Mouse (Mus musculus): ENCODE measurements around the gene Lpgat1.

Lpgat1 gene

DNA sequence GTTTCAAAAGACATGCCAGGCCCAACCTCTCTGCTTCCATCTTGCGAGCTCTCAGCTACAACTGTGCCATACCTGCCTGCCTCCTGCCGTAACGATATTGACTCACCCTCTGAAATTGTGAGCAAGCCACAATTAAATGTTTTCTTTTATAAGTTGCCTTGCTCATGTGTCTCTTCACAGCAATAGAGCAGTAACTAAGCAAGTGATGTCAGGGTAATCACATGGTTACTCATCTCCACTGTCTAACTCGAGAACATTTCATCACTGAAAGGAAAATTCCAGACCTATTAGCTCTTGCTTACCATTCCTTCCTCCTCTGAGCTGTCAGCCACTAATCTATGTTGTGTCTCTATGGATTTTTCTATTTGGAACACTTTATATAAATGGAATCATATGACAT lies 15.0 kb downstream of the Lpgat1 start:
- no peak for DNase-seq (ENCODE audit: low read depth in 1 of 2, low spot score in 2 of 2)

DNA sequence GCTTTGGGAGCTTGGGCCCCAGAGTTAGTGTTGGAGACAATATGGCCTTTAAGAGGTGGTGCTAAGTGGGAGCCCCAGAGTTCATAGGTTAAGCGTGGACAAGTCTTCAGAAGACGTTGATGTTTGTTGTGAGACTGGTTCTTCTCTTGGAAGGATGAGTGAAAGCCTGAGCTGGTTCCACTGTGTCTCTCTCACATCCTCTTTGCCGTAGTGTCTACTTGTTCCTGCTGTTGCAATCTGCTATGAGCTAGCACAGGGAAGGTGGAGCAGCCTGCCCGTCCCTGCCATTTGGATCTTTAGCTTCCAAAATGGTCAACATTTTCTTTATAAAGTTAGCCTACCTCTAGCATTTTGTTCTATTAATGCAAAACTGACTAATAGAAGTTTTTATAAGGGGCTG lies 16.2 kb downstream of the Lpgat1 start:
- no peak for DNase-seq (ENCODE audit: low read depth in 1 of 2, low spot score in 2 of 2)

DNA sequence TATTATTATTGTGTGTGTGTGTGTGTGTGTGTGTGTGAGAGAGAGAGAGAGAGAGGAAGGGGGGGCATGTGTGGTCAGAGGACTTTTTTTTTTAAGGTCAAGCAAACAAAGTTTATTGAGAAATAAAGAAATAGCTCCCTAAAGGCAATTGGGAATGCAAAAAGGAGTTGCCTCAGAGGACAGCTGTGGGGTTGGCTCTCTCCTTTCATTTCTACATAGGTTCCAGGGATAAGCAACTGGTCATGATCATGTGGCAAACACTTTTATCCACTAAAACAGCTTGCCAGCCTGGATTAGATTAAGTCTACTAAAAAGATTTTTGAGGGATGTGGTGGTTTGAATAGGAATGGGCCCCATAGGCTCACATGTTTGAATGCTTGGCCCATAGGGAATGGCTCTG lies 18.8 kb downstream of the Lpgat1 start:
- no peak for DNase-seq (ENCODE audit: low read depth in 1 of 2, low spot score in 2 of 2)

DNA sequence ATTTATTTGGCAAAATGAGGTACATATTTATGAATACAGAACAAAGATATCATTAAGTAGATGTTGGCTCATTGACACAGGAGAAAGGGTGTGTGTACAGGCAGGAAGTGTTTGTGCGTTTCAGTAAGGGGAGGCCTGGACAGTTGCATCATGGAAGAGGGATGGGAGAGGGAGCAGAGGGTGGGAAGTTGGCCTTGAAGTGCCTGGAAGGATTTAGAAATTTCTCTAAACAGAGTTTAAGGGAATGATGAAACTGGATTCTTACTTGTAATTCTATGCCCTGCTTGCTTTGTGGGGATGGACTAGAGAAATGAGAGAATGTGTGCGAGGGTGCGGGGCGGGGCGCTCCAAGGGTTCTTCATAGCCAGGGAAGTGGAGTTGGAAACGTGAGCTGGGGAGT lies 20.2 kb downstream of the Lpgat1 start:
- DNase-seq (ENCODE audit: low read depth in 1 of 2, low spot score in 2 of 2), result no peak

DNA sequence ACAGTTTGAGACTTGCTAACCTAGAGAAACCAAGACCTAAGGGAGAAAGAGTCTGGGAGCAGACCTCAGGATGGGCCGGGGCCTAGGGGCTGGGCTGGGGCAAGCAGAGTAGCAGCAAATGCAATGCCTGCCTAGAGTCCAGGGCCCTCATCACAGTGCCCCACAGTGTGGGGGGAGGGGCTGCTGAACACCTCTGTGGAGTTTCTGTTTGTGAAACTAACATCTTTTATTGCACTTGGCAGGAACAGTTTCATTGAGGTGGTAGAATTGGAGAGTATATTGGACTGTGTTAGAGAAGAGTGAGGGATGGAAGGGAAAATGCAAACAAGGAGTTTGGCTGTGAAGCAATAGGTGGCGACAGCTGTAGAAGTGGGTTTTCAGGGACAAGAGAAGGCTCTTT lies 21.1 kb downstream of the Lpgat1 start:
- no peak for DNase-seq (ENCODE audit: low read depth in 1 of 2, low spot score in 2 of 2)

DNA sequence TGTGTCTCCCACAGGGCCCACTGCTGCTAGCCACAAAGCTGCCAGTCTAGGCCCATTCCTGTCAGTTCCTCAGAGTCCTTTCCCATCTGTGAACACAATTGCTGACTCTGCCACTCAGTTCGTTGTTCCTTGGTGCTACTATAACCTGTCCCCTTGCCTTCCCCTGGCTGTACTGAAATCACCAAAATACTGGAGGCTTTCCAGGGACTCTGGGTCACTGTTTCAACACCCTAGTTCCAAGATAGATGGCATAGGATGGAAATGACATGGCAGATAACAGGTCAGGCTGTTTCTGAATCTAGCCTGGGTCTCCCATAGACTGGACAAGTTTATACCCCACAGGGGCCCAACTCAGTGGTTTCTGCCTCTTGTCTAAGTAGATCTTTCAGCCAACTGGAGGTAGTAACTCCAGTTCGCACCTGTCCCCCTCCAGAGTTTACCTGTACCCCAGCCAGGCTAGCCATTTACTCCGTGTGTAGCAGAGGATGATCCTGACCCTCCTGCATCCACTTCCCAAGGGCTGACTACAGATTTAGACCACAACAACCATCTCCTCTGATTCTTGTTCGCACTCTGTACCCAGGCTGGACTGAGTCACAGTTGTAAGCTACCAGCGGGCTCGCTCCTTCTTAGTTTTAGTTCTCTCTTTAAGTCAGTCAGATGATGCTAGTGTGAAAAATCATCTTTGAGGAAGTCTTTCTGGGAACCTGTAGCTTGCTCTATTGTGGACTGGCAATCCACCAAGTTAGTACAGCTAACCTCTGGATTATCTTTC lies 23.1 kb downstream of the Lpgat1 start:
- DNase-seq (ENCODE audit: low read depth in 1 of 2, low spot score in 2 of 2), result peak in 1 of 2 experiments; percentile 33

DNA sequence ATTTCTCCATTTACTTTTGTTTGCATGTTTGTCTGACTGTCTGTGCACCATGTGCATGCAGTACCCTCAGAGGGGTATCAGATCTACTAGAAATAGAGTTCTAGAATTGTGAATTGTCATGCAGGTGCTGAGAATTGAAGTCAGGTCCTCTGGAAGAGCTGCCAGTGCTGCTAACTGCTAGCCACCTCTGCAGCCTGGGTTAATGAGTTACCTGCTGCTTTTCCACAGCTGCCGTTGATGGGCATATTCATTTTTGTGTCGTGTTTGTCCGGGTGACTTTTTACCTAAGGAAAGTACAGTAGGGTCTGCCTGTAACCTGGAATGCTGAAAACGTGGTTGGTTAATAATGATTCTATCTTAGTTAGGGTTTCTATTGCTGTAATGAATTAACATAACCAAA lies 24.0 kb downstream of the Lpgat1 start:
- DNase-seq (ENCODE audit: low read depth in 1 of 2, low spot score in 2 of 2), result no peak

DNA sequence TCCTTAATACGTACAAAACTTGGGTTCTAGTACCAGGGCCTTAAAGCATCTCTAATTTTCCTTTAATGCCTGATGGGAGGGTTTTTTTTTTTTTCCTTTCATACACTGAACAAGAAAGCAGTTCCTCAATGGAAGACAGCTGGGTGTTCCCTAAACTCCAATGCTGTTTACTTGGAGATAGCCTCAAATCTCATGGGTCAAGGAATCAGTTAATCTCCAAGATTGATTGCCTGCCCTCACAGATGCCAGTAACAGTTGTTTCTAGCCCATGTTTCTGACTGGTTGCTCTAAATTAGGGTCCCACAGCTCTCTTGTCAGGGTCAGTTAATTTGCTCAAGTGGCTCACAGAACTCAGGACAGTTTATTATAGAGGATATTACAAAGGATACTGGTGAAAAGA lies 30.8 kb downstream of the Lpgat1 start:
- no peak for DNase-seq (ENCODE audit: low read depth in 1 of 2, low spot score in 2 of 2)

DNA sequence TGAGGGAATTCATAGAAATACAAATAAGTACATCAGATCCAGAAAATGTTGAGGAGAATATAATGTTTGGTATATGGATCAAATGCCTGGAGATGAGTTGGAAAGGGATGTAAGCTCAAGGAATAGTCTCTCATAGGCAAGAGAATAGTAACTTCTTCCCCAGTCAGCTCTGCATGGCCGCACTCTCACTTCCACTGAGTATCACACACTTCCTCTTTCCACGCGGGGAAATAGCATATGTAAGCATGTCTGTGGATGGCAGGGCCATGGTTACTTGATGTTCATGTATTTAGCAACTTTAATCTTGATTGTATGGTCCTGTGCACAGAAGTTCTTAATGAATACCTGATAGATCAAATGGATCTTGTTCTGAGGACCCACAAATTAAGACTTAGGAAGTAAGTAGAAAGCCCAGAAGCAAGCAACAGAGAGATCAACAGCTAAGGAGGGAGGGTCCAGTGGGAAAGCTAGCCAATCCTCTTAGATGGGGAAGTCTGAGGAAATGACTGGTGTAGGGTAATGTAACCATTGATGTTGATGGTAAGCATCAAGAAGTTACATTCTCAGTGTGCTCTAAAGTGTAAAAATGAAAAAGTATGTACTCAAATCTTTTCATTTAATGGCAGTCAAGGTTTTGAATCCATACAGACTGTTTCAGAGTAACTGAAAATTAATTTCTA lies 39.0 kb downstream of the Lpgat1 start:
- DNase-seq (ENCODE audit: low read depth in 1 of 2, low spot score in 2 of 2), result peak; percentile 28 to 44

DNA sequence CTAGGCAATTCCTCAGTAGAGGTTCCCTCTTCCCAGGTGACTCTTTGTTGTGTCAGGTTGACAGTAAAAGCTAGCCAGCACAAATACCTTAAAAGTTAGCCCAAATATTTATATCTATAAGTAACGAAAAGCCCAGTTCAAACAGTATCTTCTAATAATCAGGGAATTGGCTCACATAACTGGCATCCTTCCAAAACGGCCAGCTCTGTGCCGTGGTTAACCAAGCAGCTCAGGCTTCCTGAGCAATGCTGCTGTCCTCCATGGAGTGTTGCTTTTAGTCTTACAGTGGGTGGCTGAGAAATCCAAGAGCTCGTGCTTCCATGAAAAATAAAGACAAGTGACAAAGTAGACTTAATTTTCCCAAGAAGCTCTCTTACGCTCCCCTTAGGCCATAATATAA lies 56.5 kb downstream of the Lpgat1 start:
- no peak for DNase-seq (ENCODE audit: low read depth in 1 of 2, low spot score in 2 of 2)

DNA sequence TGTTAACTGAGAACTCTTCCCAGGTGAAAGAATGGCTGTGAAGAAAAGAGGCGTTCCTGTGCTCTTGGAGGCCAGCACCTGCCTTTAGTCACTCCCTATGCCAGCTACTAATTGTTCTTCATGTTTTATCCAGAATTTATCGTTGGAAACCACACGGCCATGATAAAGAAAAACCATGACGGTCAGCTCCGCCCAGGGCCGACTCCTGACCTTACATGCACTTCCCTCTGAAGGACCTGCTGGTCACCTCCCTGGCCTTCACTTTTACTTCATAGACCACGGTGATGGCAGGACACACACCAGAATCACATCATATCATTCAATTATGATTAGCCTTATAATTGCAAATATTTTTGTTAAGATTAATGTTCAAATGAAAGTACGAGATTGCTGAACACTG lies 57.5 kb downstream of the Lpgat1 start:
- no peak for DNase-seq (ENCODE audit: low read depth in 1 of 2, low spot score in 2 of 2)

DNA sequence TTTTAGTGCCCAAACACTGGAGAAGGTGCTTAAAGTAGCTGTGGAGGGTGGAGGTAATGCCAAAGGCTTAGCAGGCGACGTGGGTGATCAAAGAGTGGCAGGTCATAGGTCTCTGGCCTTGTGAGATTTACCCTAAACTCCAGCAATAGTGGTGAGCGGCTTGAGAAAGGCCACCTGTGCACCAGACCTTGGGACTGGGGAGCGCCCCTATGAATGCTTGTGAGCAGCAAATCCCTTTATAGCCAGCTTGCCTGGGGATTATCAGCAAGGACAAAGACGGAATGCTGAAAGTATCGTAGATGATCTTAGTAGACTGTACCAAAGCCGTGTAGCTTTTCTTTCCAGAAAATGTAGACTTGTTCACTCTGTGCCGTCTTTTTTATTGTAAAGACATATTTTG lies 59.9 kb downstream of the Lpgat1 start:
- no peak for DNase-seq (ENCODE audit: low read depth in 1 of 2, low spot score in 2 of 2)

DNA sequence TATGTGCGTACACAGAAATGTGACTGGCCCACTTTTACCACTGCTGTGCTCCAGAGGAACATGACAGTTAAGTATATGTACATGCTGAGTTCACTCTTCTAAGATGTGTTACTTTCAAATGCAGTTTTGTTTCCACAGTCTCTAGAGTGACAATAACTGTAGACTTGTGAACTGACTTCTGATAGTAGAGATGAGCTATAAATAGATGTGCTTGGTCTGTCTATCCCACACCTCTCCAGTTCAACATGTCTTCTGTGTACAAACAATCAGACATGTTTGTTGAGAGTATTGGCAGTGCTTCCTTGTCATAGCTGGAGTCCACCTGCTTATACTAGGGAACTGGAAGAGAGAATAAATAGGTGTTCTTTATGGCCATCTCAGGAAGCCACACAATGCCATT lies 62.8 kb downstream of the Lpgat1 start:
- no peak for DNase-seq (ENCODE audit: low read depth in 1 of 2, low spot score in 2 of 2)

DNA sequence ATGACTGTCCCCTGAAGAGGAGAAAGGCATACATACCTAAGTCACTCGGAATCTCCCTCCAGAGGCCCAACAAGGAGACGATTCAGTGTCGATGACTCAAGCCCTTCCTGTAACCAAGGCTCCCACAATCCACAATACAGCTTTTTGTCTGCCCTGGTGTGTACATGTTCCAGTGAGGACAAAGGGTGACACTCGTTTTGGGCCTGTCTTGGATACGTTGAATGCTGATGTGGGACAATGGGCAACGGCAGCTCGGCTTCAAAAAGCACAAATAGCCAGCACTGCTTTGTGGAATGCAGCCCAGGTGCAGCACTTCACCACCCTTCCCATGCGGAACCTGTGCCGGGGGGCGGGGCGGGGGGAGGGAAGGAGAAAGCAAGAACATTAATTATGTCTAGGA lies 67.5 kb downstream of the Lpgat1 start:
- DNase-seq (ENCODE audit: low read depth in 1 of 2, low spot score in 2 of 2), result no peak

DNA sequence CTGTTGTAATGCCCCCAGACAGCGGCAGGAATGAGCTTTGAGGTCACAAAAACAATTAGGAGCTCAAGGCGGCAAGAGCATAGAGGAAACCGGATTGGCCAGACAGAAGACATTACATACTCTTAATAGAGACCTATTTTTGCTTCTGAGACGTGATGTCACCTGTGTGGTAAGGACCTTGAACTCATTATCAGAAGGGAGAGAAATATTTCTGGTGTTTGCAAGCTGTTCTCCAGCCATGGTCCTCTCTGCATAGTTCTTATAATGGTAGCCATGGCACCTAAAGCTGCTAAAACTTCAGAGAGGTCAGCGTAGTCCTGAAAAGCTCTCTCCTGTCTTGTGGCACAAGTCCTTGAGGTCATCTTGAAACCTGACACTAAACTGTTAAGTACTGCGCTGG lies 68.6 kb downstream of the Lpgat1 start:
- no peak for DNase-seq (ENCODE audit: low read depth in 1 of 2, low spot score in 2 of 2)

DNA sequence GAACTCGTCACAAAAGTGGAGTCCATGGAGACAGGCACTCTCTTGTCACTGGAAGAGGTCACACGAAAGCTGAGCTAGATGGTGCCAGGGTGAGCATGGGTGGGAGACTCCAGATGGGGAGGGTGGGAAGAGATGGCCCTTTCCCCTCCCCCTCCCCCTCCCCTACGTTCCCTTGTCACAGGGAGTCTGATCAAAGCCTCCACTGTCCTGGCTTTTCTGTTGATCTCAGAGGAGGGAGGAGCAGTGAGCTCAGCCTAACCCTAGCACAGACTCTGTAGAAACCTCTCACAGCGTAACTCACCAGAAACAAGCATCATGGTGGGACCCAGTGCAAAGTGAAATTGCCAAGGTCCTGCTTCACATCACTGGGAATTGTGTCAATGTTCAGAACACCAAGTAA lies 69.7 kb downstream of the Lpgat1 start:
- DNase-seq (ENCODE audit: low read depth in 1 of 2, low spot score in 2 of 2), result no peak

DNA sequence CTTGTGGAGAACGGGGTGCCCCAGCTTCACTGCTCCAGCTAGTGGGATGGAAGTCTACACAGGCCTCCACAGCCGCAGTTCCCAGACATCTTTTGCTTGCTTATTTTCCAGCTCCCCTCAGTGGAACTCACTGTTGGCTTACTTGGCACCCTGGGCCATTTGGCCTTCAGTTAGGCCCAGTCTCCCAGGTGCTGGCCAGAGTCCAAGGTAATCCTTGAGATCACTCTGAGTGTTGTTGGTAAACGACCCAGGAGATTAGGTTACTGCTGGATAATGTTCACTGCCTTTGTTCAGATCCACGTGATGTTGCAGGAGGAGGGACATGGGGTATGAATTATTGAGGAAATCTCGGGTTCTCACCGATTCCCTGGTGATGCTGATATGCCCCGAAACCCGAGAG lies 75.4 kb downstream of the Lpgat1 start:
- no peak for DNase-seq (ENCODE audit: low read depth in 1 of 2, low spot score in 2 of 2)

DNA sequence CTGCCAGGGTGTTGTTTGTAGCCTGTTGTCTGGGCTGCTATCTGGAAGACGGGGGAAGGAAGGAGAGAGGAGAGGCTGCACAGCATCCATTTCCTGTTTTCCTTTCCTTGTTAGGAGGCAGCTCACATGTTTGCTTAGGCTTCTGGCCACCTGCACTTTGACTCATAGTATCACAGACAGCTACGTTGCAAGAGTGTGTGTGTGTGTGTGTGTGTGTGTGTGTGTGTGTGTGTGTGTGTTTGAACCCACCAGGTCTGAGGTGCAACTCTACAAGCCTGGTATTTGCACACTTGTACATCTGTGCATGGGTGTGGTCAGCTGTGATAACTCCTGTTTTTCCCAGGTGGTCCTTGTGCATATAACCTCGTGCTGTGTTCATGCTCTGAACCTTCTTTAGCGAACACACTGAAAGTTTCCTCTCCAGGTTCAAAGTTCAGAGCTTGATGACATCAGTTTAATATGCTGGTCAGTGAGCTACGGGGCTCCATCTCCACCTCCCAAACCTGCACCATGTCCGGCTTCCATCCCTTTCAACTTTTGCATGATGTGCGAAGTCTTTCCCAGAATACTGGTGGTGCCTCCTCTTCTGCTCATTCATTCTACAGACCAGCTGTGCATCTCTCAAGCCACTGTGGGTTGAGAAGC lies 76.4 kb downstream of the Lpgat1 start:
- DNase-seq (ENCODE audit: low read depth in 1 of 2, low spot score in 2 of 2), result no peak

DNA sequence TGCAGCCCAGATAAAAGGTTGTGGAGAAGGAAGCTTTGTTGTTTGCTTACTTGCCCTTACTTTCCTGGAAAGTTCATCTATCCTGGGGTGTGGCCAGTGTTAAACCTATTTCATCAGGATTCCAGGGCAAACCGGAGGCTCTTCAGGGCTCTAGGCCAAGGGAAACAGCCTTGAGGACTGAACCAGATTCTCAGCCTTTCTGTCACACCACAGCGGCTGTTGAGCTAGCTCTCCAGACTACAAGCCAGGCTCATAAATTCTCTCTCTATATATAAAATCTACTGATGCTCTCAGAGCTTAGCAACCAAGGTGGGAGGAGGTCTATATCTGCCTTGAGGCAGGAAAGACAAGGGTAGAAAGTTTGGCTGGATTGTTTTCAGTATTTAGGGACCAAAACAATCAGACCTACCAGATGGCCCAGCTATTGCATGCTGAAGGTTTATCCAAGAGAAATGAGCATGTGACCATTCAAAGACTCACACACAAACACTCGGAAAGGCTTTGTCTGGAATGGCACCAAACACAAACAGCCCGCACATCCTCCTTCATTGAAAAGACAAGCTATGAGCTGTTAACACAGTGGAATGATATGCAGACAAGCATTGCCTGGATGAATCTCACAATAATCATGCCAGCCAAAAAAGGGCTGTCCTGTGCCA lies 78.7 kb downstream of the Lpgat1 start:
- no peak for DNase-seq (ENCODE audit: low read depth in 1 of 2, low spot score in 2 of 2)

DNA sequence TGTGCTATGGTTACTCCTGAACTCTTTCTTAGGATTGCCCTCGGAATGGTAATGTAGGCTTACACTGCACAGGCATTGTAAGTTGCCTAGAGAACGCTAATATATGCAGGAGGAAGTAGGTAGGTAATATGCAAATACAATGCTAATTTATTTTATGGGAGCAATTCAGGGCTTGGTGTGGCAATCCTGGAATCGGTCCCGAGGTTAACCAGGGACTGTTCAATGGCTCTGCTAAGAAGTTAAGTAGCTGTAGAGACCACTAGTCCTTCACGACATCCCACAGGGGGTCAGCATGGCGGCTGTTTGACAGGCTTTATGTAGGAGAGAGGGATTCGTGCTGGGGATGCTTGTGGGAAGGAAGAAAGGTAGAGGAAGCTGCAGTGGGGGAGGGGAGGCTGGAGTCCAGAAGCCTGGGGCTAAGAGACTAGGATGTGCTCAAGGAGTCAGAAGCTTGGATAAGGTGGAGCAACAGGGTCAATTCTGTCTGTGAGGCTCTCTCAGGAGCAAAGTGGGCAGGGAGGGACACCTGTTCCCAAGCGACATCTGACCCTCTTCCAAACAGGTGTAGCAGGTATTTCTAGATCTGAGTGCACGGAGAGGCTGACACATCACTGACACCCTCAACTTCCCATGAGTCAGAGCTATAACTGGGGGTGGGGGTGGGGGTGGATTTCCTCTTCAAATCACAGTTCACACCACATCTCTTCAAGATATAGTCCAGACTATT lies 84.6 kb downstream of the Lpgat1 start:
- no peak for DNase-seq (ENCODE audit: low read depth in 1 of 2, low spot score in 2 of 2)
